Mouse (Mus musculus) layer of hippocampus, adult 11-12 months (tissue): ENCODE results near the gene Nipsnap1.

Source experiments
- DNase-seq: peaks from one replicate; pipeline ENCODE4 v3.0.0; 2022; ENCODE audit warnings: low spot score

The Nipsnap1 gene

DNA sequence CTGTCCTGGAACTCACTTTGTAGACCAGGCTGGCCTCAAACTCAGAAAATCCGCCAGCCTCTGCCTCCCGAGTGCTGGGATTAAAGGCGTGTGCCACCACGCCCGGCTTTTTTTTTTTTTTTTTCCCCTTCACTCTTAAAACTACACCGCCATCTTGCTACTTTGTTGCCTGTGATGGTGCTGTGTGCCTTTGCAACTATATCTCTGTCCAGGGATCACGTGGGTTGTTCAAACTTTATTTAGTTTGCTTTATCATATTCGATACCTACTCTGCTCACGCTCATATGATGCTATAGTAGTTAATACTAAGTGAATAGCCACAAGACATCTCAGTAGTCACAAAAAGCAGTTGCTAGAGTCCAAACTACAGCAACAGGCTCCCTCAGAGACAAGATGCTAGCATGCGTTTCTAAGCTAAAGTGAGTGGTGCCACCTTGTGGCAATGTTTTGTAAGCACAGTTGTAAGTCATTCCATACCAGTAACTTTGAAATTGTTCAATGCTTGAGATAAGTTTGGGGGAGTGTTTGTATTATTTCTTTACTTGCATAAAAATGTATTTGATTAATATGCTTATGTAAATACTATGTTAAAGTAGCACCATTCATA lies 8.0 kb upstream of the Nipsnap1 start:
- peak; percentile 71 for DNase-seq

GRCm38 (mm10) chr11:4874551-4874950 lies 800 bp downstream of the Nipsnap1 start:
- DNase-seq = no peak

- DNase-seq = no peak
Measured at GRCm38 (mm10) chr11:4881087-4881486, 7.3 kb downstream of the Nipsnap1 start.

- no peak for DNase-seq
Measured at GRCm38 (mm10) chr11:4882892-4883627, 9.3 kb downstream of the Nipsnap1 start.

- peak; percentile 47 for DNase-seq
Measured at GRCm38 (mm10) chr11:4885385-4885903, 11.7 kb downstream of the Nipsnap1 start.

- no peak for DNase-seq
Measured at GRCm38 (mm10) chr11:4886987-4887386, 13.2 kb downstream of the Nipsnap1 start.

DNA sequence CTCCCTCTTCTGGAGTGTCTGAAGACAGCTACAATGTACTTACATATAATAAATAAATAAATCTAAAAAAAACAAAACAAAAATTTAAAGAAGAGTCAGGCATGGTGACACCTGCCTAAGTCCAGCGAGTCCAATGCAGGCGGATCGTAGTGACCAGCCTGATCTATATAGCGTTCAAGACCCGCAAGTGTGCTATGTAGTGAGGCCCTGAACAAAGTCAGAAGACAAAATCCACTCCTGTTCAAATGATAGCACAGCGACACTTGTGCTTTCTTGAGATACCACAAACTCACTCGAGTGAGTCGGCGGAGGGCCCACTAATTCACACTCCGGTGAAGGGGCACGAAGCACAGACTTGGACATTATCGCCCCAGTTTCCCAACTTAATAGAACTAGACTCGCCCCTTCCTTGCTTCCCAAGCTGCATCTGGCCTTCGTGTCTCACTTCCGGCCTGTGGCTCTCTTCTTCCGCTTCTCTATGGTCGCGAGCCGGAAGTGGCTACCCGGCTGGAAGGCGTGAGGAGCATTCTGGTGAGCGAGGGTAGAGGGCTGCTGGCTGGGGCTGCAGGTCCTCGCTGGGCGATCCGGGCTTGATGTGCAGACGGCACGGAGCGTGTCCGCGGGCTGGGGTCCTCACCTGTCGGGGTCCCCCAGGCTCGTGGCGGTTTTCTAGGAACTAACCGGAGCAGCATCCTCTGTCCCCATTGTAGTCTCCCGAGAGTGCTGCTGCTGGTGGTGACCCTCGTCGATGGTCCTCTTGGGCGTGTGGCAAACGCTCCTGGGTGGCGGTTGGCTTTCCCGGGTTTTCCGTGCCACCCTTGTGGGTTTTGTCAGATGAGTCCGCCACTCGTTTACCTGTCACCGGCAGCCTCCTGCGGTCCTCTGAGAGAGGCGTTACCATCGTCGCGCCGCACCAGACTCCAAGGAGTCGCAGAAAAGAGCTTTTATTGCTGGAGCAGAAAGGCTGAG lies 21.4 kb downstream of the Nipsnap1 start, which contains the start of gene Thoc5:
Gene Thoc5 (plus strand): TSS at position 473 of the 969 bp plus-strand sequence.
- peak; percentile 81 for DNase-seq

GRCm38 (mm10) chr11:4900437-4900836 lies 26.7 kb downstream of the Nipsnap1 start:
- no peak for DNase-seq

- no peak for DNase-seq
Measured at GRCm38 (mm10) chr11:4901956-4902355, 28.2 kb downstream of the Nipsnap1 start.

DNA sequence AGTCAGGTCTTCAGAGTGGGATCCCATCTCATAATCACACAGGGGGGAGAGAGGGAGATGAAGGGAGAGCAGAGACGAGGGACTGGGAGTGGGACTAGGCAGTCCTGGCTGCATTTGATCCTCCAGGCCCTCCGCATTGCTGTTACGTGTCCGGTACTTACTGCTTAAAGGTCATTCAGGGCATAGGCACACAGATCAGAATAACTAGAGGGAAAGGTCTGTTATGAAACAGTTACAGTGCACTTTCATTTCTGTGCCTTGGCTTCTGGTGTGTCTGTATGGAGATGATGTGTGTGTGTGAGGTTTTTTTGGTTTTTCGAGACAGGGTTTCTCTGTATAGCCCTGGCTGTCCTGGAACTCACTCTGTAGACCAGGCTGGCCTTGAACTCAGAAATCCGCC lies 32.5 kb downstream of the Nipsnap1 start:
- DNase-seq = no peak

GRCm38 (mm10) chr11:4916068-4916467 lies 42.3 kb downstream of the Nipsnap1 start:
- DNase-seq = peak; percentile 63

GRCm38 (mm10) chr11:4921281-4921680 lies 47.5 kb downstream of the Nipsnap1 start:
- DNase-seq = no peak

GRCm38 (mm10) chr11:4921751-4922150 lies 48.0 kb downstream of the Nipsnap1 start:
- no peak for DNase-seq

DNA sequence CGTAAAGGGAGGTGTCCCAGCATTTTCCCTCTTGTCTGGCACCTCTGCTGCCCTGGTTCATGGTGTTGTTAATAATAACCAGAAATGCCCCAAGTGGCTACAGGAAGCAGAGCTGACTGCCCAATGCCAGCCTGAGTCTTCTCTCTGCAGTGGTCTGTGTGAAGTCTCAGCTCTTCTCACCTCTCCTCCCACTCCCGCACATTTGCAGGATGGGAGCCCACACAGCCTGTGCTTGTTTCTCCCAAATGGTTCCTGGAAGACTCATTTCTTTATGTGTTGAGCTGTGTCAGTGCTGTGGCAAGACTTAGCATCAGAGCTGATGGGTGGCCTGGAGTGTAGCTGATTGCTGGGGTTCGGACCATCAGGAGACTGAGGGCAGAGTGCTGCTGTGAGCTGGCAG lies 53.5 kb downstream of the Nipsnap1 start:
- no peak for DNase-seq

DNA sequence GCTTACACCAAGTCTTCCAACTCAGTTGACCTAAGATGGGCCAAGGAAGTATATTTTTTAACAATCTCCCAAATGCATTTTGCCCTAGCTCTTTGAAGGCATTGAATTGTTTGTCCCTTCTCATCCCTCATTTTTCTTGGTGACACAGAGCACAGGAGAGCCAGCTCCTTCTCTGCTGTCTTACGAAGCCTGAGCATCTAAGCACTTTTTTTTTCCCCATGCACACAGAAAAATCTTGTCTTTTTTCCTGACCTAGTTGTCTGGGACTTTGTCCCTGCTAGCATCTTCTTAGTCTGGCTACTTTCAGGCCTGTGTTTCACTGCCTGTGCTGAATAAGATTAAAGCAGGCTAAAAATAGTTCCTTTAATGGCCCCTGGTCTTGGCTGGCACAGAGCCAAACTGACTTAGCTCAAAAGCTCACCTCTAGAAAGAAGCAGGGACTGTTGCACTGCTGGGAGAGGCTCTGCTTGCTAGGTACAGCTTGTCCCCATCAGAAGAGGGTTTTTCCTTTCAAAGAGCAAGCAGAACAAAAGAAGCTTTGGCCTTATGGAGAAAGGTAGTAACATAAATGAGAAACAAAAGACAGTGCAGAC lies 57.4 kb downstream of the Nipsnap1 start:
- no peak for DNase-seq

GRCm38 (mm10) chr11:4936243-4936642 lies 62.5 kb downstream of the Nipsnap1 start:
- no peak for DNase-seq
